Comparison of ENCODE assay signal across 32 mouse cellular contexts in the genomic region with DNA sequence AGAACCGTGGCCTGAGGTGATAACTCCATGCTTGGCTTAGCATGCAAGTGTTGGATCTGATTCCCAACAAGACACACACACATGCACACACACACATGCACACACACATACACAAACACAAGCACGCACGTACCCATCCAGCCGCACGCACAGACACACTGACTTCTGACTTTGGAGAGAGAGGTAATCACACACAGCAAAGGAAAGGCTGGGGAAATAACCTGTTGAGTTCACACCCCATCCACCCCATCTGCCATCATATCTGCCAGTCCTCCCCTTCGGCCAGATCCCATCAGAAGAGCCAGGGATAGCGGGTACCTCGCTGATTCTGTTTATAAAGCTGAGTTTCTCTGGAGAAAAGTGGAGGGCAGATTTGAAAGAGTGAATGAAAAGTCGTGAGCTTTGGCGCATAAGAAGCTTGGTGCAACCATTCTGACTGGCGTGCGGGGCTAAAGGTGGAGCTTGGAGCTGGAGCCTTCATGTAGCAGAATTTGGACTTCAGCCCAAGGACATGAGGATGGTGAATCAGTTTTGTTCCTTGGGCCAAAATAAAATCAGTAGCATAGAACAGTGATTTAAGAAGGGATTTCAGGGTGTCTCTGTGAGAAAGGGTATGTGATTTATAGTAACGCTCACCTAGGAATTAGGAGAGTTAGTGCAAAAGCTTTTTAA. TPM values are rescaled to one million over a fixed set of nuclear protein-coding genes. Genes with fewer than 3 reads are reported as not detected.
A peak's percentile ranks its signal among the peaks of the same experiment; 100 is the strongest.
DNase-seq lines count a peak whose midpoint lies in the region; ATAC-seq and TF ChIP-seq lines count a peak whose summit lies in the region.
"Had no signal": no experiment of that assay in that cellular context is flagged by ENCODE, and none has a peak within 500 bp of the region (broad histone marks: within the 10 kb centered on the region; RNA-seq: fewer than 3 reads in every experiment).

No protein-coding gene starts in this region.

- DNase-seq in cerebellum, adult 11 months = no peak
- DNase-seq in Patski (ENCODE audit: low read depth, low spot score) = peak; percentile 48
- DNase-seq in adrenal gland, postnatal 14 days = peak; percentile 80
- peak; percentile 62 for DNase-seq in cerebellum, adult 9-10 months
- DNase-seq in yolk sac, embryonic 10.5 days (ENCODE audit: low spot score) = no peak
- no peak for DNase-seq in thymus, postnatal 14 days
- DNase-seq in layer of hippocampus, adult 2 months (ENCODE audit: low spot score in 2 of 2) = no peak
- DNase-seq: forebrain, postnatal 0 days; heart, postnatal 36 days; kidney, adult 9 months; kidney, postnatal 14 days; right cerebral cortex, postnatal 25 days had no signal

- in situ Hi-C loops in Patski (cut with MboI; ENCODE audit: low pct_unique_long_range_greater_than_20kb) = no loop called here

- CTCF ChIA-PET in Patski (lab: Charles Lee) = interaction anchor here (1.4 kb wide), 2 partner anchors 11 to 13 kb away, joined by 4 read pairs; no protein-coding TSS in a partner anchor

- H3K4me3 ChIP-seq in layer of hippocampus, adult 2 months = no peak overlapping the region
- H3K4me3 ChIP-seq: embryonic facial prominence, embryonic 10.5 days; embryonic facial prominence, embryonic 15.5 days; forebrain, embryonic 12.5 days; heart, embryonic 10.5 days; heart, embryonic 15.5 days; hindbrain, embryonic 13.5 days; left cerebral cortex, adult 2 months; limb, embryonic 13.5 days; lung, embryonic 15.5 days; midbrain, embryonic 10.5 days; midbrain, embryonic 15.5 days; neural tube, embryonic 15.5 days; stomach, embryonic 15.5 days had no signal

- ATAC-seq in cerebellum, adult (ENCODE audit: insufficient number of reproducible peaks, low FRiP score, low TSS enrichment) = peak; percentile 60; the same call in 1 of the 2 replicates
- no peak for ATAC-seq in Patski
- ATAC-seq: forebrain, postnatal 0 days; intestine, embryonic 16.5 days; midbrain, embryonic 15.5 days had no signal

- peaks cover 2% of the 10 kb centered on the region for H3K27me3 ChIP-seq in Patski
- H3K27me3 ChIP-seq: embryonic facial prominence, embryonic 15.5 days; limb, embryonic 13.5 days; lung, embryonic 15.5 days; midbrain, embryonic 15.5 days; stomach, embryonic 15.5 days had no signal

- no peak for TF ChIP-seq CTCF in Patski (IDR thresholded peaks at IDR 0.05)
- TF ChIP-seq CTCF in layer of hippocampus, adult 2 months (conservative IDR thresholded peaks at IDR 0.05) = no peak

- POLR2A ChIA-PET in Patski (lab: Charles Lee) = no interaction called here

- no peak overlapping the region for H3K27ac ChIP-seq in layer of hippocampus, adult 2 months
- H3K27ac ChIP-seq: embryonic facial prominence, embryonic 10.5 days; embryonic facial prominence, embryonic 15.5 days; forebrain, embryonic 12.5 days; heart, embryonic 10.5 days; heart, embryonic 15.5 days; hindbrain, embryonic 13.5 days; left cerebral cortex, adult 2 months; limb, embryonic 13.5 days; lung, embryonic 15.5 days; midbrain, embryonic 10.5 days; midbrain, embryonic 15.5 days; neural tube, embryonic 15.5 days; stomach, embryonic 15.5 days had no signal

RNA-seq across cellular contexts. Expression of a gene that starts 8.1 kb away (rescaled TPM):
- 0.09 TPM for polyA plus RNA-seq in Patski (2021)
- 1.1 and 2.6 TPM in 2 replicates for total RNA-seq in adrenal gland, postnatal 14 days (2021)
- total RNA-seq in layer of hippocampus, adult 2 months (2021) = 1 to 10 TPM; 4.3 TPM
- total RNA-seq: common myeloid progenitor, adult 5-6 weeks; gastrocnemius, adult 8-10 months; gastrocnemius, postnatal 4 days; megakaryocyte progenitor cell, adult 5-6 weeks had no signal
- polyA plus RNA-seq: G1E had no signal

Comparison
In these comparisons a context has a peak if more than half of its experiments do, and no peak if none do; other contexts are left out.
1. DNase-seq: peak in Patski (single experiment), adrenal gland, postnatal 14 days (single experiment) and cerebellum, adult 9-10 months (single experiment); none in cerebellum, adult 11 months (single experiment), yolk sac, embryonic 10.5 days (single experiment), thymus, postnatal 14 days (single experiment) and layer of hippocampus, adult 2 months (0 of 2).